Mouse (Mus musculus) retina, postnatal 7 days (tissue): ENCODE measurements at regions not wholly inside any gene's neighbourhood (a gene's known extent, or its start where the extent isn't known, plus 50 kb on each side); places are given as distances from the start of the nearest gene placed in this dataset.

Experiments
- DNase-seq: peaks from one replicate; pipeline ENCODE4 v3.0.0-alpha.2; 2012; ENCODE audit warnings: low read depth, low spot score

GRCm38 (mm10) chr4:89361316-89361715 is 50.5 kb upstream of the Cdkn2b start:
- no peak for DNase-seq
